Mouse (Mus musculus) ZHBTc4 (cell line): Measurements from ENCODE around the gene Tubb3.

Experiments used
- DNase-seq: peaks from one replicate; pipeline ENCODE4 v3.0.0-alpha.2; 2011; ENCODE audit warnings: low read depth, low spot score

Gene Tubb3

DNA sequence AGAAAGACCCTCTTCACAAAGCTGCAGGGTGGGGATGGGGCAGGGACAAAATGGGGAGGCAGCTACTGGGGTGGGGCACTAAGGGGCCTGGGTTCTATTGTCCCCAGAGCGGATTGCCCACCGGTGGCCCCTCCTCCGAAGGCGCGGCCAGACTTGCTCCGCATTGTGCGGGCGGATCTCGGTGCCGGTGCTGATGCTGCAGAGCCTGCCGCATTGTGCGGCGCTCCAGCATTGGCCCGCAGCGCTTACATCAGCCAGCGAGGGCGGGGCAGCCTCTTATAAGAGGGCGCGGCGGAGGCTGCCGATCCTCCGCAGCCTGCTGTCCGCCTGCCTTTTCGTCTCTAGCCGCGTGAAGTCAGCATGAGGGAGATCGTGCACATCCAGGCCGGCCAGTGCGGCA is at the start of gene Tubb3:
Gene Tubb3, plus strand, starts transcription at position 179 of the 400 bp plus-strand sequence.
- DNase-seq = peak; percentile 92

DNA sequence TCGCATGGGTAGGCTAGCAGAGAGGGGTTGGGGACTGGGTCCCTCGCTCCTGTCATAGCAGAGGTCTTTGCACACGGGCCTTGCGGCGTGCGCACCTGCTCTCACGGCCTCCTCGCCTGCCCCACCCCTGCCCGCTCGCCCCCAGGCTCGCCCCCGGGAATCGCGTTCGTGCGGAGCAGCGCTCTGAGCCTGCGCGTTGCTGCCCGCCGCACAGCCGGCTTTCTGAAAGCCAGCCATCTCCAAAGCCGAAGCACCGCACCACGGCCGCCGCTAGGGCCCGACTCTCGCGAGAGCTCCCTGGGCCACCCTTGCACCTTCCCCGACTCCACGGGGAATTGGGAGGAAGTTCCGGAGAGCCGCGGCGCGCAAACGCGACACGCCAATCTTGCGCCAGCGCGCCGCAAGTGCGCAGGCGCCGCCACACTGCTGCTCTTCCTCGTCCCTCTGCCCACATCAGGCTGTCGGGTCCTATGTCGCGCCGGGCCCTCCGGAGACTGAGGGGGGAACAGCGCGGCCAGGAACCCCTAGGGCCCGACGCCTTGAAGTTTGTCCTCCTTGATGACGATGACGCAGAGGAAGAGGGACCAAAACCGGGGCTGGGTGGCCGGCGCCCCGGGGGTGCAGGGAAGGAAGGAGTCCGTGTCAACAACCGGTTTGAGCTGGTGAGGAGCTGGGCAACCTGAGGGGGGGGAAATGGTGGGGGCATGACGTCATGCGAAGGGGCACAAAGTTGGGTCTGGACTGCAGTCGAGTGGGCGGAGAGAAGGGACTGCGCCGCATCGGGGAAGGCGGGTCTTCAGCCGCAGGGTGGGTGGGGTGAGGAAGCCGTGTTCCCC is 37.6 kb upstream of the Tubb3 start, which contains the start of gene Tcf25:
Gene Tcf25, plus strand, starts transcription at position 351 of the 836 bp plus-strand sequence.
- peak; percentile 99 for DNase-seq

DNA sequence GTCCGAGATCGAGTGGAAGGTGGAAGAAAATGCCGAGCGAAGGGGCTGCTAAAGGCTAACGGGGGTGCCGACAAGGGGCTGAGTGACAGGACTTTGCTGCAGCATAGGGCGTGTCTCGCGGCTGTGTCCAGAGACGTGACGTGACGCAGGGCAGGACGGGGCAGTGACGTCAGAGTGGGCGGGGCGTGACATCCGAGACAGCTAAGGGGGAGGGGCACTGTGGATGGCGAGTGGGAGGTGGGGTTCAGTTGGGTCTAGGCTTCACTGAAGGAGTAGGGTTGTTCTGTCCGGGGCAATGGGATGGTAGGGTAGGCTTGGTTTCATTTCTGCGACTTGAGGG is 37.0 kb upstream of the Tubb3 start:
- peak; percentile 96 for DNase-seq

DNA sequence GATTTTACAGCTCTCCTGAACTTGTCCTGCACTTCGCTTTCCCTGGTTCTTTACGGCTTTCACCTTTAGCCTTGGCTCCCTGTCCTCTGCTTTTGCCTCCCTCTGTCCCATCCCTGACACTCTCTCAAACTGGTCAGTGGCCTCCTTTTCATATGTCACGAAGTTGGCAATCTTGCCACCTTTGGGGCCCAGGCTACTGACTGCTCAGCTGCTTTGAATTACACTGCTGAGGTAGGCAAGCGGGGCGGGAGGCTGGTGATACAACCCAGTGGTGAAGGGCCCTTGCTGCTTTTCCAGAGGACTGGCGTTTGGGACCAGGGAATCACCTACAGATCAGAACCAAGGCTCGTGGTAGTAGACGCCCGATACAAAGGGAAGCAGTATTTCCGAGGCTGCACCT is 35.5 kb upstream of the Tubb3 start:
- no peak for DNase-seq

DNA sequence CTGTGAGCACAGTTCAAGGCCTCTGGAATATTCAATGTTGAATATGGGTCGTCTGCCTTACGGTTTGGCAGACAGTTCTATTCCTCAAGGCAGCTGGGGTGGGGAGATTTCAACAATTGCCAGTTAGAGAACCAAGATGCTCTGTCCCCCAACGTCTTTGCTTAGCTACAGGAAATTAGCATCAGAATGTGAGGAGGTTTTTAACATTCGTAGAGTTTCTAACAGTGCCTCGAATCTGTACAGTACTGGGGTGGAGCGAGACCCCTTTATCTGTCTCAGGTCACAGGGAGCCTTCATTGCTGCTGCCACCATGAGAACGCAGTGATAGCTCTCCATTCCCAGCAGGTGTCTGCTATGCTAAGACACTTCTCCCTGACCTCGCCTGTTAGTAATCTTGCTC is 35.1 kb upstream of the Tubb3 start:
- DNase-seq = peak; percentile 29

DNA sequence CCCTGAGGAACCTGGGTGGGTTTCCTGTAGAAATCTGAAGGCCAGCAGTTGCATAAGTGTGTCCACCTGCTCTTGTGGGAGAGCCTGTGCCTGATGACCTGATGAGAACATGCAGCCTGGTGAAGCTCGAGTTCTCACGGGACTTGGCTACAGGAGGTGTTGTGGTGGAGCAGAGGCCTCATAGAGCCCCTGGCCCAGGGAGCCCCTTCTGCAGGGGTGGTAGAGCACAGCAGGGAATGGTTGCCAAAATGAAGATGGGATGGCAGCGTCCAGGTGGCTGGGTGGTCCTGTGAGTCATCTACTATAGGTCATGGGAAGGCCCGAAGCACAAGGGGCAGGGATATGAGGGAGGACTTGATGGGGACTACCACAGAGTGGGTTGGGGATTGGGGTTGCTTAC is 29.5 kb upstream of the Tubb3 start:
- no peak for DNase-seq

DNA sequence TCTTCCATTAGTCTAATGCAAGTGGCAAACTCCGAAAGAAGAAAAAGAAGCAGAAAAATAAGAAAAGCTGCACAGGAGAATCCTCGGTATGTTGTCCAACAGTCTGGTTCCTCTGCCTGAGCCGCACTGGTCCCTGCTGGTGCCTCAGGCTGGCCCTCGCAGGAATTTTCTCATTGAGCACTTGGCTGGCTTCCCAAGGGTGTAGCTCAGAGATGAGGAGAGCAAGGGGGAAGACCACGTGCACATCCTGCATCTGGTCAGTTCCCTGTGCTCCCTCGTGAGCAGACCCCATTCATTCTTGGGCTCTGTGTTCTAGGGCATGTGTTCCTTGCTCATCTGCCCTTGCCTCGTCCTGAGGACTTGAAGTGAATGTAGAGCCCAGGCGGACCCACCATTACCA is 28.7 kb upstream of the Tubb3 start:
- DNase-seq = no peak

DNA sequence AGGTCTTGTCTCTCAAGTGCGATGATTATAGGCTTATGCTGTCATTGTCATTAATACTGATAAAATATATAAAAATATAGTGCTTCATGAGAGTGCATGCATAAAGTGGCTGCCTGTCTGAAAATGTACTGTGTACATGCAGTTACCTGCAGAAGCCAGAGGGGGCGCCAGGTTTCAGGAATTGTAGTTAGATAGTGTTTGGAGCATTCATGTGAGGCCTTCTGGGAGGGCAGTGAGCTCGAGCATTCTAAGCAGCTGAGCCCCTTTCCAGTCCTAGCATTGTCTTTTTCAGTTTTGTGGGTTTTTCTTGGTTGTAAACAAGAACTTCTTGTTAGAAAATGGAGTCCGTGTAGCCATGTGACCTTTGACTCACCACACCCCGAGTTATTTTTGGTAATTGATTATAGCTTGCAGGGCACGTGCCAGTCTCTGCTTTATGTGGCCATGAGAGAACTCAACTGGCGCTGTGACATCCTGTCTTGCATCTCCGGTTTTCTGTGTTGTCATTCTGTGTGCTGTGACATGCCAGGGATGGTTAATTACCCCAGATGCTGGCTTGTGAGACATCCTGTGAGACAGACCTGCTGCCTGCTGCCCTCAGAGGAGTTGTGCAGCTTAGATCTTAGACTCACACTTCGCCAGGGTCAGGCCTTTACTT is 26.2 kb upstream of the Tubb3 start:
- DNase-seq = peak; percentile 71

DNA sequence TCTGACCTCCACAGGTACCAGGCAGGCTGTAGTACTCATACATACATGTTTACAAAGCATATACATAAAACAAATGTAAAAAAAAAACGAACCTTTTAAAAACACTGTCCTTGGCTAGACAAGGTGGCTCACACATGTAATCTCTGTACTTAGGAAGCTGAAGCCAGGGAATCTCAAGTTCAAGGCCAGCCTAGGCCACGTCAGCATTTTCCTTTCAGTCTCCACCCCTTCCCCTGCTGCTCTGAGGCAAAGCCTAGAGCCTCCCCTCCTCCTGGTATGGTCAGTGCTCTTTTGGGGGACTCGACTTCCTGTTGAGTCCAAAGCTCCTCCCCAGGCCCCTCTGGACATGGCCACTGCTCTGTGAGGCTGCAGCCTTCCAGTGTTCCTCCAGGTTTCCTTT is 24.2 kb upstream of the Tubb3 start:
- no peak for DNase-seq

DNA sequence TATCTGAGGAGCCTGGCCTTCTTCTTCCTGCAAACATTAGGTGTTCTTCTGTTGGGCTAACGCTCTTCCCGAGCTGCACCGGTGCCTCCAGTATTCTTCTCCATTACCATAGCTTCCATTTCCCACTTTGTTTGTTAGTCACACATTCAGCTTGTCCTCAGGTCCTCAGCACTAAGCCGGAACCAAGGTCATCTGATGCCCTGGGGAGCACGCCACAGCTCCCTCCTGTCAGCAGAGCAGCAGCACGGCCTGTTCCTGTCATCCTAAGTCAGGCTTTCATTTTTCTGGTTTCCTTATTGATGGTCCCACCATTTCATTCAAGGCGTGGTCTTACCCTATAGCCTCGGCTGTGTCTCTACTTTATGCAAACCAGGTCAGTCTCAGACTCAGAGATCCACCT is 23.4 kb upstream of the Tubb3 start:
- no peak for DNase-seq

DNA sequence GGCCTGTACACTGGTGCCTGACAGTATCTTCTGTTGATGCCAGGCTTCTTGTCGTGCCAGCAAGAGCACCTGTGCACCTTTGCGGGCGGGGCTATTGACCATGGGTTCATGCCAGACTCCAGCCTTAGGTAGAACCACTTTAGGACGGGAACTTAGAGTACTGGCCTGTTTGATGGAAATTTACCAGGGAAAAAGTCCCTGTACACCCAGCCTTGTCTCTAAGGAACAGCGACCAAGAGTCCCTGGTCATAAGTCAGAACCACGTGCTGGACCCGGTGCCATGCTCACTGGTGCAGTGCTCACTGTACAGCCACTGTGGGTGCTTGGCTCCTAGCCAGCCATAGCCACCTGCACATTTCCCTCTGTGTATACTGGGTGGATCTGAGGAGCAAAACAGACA is 22.2 kb upstream of the Tubb3 start:
- DNase-seq = no peak

DNA sequence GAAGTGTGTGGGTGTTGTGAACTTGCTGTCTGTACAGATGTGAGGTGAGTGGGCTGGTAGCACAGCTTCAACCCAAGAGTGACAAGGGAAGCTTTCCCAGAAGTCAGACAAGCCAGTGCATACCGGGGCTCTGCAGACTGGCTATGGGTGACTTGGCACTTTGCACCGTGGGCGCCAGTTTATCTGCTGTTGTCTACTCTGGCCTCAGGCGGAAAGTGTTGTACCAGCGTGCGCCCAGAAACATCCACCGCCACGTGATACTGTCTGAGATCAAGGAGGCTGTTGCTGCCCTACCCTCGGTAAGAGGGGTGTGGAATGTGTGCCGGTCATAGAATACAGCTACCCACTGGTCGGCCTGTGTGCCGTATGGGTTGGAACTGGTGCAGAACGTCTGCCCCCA is 12.9 kb upstream of the Tubb3 start:
- no peak for DNase-seq

DNA sequence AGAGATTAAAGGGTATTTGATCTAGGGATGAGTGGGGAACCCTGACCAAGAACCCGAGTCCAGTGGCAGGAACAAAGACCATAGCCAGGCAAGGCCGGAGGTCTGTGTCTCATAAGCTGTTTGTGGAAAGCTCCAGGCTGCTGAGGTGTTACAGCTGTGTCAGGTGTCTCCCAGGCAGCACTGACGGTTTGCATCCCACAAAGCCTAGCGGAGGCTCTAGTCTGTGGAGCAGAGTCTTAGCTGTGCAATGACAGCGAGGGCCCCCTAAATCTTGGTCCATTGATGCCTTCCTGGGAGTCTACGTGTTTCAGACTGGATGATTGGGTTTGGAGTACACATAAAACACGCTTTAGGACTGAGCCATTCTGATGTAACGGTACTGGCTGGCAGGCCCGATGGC is 9.3 kb upstream of the Tubb3 start:
- DNase-seq = no peak

DNA sequence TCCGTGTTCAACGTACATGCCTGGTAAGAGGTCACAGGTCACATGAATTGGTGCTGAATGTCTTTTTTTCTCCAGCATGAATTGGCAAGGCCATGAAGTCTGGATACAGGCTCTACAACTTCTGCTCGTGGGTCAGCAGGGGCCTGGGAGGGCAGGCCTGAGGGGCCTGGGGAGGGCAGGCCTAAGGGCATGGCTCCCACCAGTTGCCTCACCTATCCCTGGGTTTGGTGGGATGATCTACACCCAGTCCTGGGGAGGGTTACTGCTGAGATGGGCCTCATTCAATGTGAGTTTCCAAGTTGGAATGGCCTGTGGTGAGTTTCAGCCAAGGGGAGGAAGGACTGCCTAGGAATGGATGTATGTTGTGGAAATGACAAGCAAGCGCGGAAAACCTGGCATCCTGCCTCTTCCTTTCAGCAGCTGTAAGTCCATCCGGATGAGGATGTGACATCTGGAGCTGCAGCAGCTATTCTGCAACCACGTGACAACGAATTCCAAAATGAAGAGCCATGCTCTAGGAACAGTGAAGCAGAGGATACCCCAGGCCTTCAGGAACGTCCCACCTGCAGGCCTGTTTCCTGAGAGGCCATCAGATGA is 8.4 kb upstream of the Tubb3 start:
- no peak for DNase-seq

DNA sequence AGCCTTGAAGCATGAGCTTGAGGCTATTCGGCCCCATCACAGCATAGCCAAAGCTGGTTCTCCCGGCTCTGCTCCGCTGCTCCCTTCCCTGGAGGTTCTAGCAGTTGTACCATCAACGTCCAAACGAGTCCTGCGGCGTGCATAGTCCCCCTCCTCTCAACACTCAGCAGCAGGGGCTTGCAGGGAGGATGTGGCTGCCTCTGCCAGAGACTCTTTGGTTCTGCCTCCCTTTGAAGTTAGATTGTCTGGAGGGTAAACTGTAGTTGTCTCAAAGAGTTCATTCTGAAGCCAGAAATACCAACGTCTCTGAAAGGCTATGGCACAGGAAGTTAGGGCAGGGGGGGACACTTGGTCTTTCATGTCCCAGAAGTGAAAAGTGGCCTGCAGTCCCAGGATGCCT is 6.7 kb upstream of the Tubb3 start:
- DNase-seq = no peak

DNA sequence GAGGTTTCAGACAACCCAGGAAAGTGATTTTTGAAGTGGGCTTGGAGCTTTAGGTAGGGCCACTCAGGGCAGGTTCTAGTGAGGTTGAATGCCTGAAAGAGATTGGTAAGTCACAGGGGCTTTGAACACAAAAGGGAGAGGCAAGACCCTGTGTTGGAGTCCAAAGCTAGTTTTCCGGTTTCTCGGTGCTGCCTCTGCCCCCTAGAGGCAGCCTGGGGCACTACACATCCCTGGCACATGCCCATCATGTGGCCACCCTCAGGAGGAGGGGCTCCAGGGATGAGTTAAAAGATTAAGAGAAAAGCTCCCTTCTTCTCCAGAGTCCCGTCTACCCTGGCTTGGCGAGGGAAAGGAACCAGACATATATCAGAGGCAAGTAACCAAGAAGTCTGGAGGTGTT is 4.4 kb upstream of the Tubb3 start, which contains the start of gene Mc1r:
Gene Mc1r, plus strand, starts transcription at position 322 of the 400 bp plus-strand sequence.
- DNase-seq = peak; percentile 87

DNA sequence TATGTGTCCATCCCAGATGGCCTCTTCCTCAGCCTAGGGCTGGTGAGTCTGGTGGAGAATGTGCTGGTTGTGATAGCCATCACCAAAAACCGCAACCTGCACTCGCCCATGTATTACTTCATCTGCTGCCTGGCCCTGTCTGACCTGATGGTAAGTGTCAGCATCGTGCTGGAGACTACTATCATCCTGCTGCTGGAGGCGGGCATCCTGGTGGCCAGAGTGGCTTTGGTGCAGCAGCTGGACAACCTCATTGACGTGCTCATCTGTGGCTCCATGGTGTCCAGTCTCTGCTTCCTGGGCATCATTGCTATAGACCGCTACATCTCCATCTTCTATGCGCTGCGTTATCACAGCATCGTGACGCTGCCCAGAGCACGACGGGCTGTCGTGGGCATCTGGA is 3.6 kb upstream of the Tubb3 start:
- no peak for DNase-seq

DNA sequence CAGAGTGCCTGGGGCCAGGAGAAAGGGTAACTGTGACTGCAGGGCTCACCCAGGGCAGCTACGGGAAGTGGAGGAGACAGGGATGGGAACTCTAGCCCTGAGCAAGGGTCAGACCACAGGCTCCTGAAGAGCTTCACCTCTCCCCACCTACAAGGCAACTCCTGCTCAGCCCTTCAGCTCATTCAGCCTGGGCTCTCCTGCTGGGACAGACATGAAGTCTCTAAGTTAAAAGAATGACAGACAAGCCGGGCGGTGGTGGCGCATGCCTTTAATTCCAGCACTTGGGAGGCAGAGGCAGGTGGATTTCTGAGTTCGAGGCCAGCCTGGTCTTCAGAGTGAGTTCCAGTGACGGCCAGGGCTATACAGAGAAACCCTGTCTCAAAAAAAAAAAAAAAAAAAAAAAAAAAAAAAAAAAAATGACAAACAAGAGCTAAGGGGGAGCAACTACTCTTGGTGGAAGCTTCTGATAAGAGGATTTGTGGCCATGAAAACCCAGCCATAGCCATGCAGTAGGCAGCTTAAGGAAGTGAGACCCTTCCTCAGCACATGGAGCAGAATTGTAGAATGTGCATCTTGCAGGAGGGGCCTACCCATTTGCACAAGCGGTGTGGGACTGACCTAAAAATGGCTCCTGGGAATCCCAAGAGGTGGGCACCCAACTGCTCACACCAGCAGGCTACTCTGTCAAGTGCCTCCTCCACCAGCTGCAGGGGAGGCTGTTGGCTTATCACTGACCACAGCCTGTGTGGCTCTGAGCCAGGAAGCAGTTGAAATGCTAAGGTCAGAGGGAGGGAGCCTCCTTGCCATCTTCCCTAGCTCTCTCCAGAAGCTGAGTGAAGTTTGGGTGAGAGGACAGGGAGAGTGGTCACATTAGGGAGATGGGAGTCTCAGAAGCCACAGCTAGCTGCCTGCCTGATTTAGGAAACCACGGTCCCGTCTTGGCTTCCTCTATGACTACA is 2.4 kb upstream of the Tubb3 start:
- peak; percentile 37 for DNase-seq

DNA sequence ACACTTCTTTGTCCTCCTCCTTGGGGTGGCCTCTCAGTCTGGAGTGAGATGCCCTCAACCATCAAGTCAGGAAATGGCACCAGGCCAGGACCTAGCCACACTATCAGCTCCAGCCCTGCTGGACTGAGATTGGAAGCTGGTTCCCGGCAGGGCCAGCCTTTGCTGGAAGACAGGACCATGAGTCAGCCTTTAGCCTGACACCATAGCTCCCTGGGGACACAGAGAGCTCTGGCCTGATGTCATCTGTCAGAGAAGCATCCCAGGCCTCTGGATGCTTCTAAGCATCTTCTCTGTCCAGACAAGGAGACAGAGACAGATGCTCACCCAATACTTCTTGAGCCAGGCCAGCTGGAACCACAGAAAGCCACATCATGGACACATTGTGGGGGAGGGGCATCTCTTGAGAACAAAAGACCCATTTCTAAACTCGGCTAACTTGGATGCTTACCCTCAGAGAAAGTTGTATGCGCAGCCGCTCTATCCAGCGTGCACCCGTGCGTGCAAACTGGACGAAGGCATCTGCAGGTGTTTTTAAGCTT is 1.1 kb upstream of the Tubb3 start:
- DNase-seq = peak; percentile 1

DNA sequence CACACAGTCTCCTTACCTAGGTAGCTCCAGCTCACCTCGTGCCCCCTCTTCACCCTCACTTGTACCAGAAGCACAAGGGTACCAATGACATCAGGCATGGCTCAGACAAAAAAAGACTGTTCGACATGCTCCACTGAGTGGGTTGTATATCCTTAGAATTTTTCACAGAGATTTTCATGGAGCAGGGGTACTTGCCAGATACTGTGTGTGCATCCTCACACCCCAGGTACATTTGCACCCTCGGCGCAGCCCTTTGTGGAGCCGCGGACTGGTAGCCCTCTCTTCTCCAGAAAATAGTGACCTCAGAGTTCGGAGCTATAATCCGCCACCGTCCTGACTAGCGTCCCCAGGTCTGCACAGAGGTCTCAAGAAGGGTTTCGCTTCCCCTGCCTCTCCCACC is 436 bp upstream of the Tubb3 start:
- DNase-seq = peak; percentile 9

DNA sequence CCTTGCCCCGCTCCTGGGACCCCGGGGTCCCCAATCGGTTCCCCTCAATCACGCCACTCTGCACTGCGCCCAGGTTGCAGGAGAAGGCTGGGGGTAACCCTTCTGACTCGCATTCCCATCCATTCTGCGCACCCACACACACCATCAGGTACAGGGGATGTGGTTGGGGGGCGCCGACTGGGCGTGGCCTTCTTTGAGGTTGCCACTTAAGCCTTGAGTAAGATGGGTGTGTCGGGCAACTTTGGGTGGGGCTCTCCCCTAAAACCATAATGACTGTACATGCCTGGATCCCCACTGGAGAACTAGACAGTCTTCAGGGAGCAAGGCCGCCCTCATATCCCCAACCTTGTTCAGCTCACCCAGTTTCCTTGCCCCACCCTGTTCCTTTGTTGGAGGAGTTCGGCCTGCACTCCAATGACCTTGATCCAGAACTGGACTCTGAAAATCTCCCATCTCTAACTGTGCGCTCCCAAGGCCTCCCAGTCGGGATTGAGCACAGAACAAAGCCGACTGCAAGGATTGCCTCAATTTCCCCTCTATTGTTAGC is 630 bp downstream of the Tubb3 start:
- peak; percentile 63 for DNase-seq
